Mouse (Mus musculus) ZHBTc4 (cell line): Measurements from ENCODE around the gene Wdr45.
"Not testable (repeated sequence)": the region's sequence is repeated elsewhere in the genome, so short reads cannot be mapped to it uniquely, and the experiment has no call there.

Experiments
- DNase-seq: peaks from one replicate; pipeline ENCODE4 v3.0.0-alpha.2; 2011; ENCODE audit warnings: low read depth, low spot score

Gene Wdr45

DNA sequence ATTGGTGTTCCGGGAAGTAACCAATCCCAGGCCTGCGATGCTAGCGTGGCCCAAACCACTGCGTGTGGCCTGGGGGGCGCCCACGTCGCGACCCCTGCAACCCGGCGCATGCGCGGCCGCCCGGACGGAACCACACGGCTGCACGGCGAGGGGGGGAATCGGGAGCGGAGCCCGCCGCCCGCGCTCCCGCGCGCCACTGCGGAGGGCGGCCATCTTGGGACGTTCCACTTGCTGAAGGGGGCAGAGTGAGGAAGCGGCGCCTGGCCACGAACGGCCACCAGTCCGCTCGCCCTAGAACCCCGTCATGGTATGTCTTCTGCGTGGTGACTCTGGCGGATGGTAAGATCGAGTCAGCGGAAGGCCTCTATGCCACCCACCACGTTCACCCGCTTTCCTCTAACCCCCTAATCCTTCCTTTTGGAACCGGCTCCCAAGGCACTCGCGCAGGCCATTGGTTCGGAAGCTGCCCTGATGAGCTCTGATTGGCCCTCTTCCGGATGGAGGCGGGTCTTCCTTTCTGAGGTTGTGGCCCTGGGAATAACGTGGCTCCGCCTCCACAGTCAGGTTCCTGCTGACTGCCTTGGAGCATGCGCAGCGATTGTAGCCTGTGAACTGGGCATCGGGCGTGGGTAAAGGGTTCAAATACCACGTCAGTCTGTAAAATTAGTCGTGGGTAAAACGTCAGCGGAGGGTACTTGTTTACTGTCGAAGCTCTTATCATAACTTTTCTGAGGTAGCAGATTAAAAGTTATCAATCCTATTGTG is at the start of gene Wdr45:
TSS of gene Wdr45 (plus strand) at position 199 of the 765 bp plus-strand sequence.
- peak; percentile 96 for DNase-seq

DNA sequence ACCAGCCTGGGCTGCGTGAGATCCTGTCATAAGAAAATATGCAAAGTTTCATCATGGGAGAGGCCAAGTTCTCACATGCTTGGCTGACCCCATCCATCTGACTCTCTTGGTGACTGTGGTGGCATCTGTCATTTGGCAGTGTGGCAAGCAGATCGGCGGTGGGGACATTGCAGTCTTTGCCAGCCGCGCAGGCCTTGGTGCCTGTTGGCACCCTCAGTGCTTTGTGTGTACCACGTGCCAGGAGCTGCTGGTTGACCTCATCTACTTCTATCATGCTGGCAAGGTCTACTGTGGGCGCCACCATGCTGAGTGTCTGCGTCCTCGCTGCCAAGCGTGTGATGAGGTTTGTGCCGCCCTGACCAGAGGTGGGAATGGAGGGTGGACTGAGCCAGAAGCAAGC is 49.3 kb upstream of the Wdr45 start:
- DNase-seq: no peak

DNA sequence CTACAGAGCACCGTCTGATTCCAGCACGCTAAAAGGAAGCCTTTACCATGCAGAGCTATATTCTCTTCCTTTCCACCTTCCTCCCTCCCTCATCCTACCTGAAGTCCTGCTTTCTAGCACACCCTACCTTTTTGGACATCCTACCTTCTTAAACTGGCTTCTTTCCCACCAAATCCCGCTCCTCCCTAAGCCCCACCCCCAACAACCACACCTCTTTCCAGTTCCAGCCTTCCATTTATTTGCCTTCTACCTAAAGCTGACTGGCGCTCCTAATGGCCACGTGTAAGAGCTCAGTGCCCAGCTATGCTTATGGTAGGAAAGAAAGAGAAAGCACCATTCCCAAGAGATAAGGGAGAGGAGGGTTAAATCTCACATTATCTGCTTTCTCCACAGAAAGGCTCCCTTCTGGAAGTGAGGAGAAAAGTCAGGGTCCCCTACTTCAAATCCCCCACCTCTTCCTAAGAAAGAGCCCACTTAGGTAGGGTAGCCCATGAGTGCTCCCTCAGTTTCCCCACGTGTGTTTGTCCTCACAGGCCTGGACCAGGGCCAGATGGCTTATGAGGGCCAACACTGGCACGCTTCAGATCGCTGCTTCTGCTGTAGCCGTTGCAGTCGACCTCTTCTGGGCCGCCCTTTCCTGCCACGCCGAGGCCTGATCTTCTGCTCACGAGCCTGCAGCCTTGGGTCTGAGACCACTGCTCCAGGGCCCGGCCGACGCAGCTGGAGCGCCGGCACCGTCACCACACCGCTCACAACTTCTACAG is 48.2 kb upstream of the Wdr45 start:
- no peak for DNase-seq

DNA sequence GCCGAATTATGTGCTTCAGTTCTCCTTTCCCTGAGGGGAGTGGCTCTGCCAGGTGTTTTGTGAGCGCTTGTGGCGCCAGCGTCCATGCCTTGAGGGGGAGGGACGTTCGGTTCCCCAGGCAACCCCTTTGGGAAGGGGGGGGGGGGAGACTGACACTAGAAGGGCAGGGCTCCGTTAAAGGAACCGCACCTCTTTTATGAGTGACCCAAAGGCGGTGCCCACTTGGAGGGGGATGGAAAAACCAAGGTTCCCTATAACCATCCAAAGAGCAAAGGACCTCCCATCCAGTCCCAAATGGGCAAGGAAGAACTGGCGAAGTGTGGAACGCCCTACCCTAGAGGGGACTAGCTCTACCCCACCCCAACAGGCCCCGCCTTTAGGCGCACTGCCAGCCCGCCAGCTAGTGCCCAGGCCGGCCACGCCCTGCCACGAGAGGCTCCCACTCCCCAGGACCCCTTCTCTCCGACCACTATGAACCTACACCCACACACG is 43.7 kb upstream of the Wdr45 start:
- DNase-seq: peak; percentile 79

DNA sequence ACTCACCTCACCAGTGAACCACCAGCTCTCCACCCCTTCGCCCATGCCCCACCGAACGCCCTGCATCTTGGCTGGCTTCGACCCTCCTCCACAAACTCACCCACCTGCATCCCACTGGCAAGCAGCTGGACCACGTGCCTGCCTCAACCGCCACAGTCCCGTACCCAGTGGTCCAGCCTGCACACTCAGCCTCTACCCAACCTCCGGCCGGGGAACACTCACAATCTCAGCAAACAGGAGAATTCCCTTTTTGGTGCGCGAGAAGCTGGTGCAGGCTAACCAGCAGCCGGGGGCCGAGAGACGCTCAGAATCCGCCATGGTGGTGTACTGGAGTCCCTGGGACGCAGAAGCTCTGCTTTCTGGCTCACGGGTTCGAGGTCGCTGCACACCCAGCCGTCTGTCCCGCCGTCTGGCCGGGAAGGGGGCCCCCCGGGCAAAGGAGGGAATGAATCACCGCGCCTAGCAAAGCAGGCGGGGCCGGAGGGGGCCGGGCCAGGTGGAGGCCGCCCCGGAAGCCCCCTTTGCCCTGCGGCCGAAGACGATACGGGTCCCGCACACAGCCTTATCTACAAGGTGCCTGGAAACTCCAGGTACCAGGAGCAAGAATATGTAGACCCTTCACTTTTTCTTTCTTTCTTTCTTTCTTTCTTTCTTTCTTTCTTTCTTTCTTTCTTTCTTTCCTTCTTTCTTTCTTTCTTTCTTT is 43.1 kb upstream of the Wdr45 start, which contains the start of gene Plp2:
TSS of gene Plp2 (minus strand) at position 470 of the 703 bp plus-strand sequence.
- DNase-seq: peak; percentile 55

DNA sequence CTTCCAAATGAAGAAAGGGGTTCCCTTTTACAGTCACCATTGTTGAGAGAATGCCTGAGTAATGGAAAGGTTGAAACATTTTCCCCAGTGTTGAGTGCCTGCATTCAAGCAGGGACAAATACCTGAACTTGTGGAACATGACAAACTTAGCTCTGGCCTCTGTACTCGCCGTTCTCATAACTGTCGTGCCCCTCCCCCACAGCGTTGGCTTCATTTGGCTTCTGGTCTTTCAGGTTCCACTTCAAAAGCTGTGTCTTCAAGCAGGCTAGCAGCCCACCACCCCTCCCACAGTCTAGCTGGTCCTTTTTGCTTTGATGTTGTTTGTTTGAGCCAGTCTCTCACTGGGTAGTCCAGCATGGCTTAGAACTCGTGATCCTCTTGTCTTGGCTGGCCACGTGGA is 41.4 kb upstream of the Wdr45 start:
- DNase-seq: no peak

DNA sequence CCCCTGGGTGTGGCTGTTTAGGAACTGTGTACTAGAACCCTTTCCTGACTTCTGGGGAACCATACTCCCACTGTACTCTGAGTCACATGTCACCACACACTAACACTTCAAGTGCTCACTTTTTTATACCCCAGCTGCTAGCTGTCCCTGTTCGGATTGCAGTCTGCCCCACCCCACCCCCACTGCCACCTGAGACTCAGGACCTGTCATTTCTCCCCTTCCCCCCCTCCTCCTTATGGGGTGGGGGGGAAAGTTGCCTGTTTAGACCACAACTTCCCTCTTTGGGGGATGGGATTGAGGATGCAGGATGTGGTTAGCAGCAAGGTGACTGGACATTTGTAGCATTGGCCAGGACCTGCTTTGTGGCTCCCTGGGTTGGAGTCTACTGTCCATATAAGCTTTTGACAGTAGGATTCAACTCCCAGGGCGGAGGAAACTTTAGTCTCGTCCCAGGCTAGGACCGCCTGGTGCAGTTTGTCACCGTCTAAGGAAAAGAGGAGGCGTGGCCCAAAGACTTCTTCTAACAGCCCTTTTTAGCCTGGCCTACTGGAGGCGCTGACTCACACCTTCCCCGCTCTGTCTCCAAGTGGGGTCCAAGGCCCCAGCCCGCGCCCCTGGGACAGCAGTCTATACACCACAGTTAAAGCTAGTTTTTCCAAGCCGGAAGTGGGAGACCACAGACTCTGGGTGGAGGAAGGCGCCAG is 40.4 kb upstream of the Wdr45 start:
- DNase-seq: peak; percentile 76

DNA sequence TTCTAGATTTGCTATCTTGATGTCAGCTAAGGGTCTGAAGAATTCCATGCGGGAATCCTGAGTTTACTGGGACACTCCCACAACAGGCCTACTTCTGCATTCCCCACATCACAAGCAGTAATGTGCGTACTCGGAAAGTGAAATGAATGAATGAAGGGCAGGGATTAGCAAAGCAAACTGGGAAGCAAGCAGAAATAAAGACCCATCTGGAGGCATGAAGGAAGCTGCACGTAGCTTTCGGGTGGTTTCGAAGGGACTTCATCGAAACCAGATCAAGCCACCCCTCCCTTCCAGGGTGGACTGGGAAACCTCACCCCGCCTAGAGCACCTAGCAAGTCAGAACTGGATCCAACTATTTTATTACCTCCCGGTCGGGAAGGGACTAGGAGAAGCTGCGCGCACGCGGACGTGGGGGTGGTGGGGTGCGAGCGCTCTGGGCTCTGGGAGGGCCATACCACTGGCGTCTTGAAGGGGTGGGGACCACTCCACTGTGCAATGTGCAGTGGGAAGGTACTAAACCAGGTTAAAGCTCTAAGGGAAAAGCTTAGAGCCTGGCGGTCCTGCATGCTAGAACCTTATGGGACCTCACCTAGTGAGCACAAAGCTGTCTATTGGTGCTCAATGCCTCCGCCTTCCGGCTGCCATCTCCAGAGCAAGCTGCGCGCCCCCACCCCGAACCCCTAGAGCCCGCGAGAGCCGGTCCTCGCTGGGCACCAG is 39.7 kb upstream of the Wdr45 start:
- peak; percentile 88 for DNase-seq

DNA sequence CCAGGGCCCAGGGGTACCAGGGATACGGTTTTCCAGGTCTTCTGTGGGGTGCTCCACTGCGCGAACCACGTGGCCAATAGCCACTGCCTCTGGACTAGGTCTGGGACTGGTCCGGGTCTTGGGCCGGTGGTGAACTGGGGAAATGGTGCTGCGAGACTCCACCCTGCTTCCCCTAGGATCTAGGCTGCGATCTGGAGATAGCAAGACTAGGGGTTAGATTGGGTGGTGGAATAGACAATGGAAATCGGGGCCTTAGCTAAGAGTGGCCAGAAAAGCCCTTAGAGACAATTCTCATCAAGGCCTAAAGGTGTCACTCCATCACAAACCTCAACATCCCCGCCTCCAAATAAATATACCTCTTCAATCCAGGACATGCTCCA is 39.1 kb upstream of the Wdr45 start:
- DNase-seq: peak; percentile 43

DNA sequence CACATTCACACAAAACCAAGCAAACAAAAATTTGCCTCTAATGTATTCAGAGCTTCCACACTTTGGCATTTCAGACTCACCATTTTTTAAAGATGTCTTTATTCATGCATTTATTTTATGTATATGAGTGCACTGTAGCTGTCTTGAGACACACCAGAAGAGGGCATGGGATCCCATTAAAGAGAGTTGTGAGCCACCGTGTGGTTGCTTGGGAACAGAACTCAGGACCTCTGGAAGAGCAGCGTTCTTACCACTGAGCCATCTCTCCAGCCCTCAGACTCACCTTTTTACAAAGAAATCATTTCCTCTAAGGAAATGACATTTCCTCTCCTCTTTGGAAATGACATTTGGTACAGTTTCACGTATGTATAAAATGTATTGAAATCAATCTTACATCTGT is 35.1 kb upstream of the Wdr45 start:
- DNase-seq: no peak

DNA sequence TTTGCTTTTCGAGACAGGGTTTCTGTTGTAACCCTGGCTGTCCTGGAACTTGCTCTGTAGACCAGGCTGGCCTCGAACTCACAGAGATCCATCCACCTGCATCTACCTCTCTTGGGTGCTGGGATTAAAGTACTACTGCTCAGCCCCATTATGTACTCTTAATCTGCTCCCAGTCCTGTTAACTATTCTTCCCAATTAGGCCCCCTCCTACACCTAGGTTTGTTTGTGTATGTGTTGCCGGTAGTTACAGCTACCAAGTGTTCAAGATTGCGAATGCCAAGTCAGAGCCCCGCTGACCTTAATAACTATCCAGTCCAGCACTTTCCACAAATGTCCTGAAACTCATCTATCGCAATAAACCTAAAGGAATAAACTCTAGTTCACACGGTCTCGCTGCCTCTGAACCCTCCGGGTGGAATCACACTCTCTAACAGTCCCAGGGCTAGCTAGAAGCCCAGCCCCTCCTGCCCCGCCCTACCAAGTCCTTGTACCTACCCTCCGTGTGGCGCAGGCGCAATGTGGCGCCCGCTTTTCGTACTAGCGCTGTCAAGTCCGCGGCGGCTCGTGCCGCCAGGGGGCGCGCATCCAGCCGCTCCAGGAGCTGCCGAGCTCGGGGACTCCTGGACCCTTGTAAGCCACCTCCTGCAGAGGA is 34.6 kb upstream of the Wdr45 start:
- DNase-seq: peak; percentile 97

DNA sequence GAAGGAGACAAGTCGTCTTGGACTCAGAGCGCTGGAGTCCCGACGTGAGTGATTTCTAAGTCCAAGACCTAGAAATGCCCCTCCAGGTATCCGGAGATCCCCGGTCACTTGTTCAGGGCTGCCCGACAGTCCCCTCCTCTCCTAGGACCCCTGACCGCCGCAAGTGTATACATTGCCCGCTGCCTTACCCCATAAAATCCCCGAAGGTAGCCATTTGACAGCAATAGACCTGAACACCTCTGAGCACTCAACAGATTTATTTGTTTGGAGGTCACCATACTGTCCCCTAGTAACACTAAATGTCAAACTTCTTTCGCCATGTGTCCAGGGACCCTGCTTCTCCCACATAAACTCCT is 34.1 kb upstream of the Wdr45 start:
- DNase-seq: no peak

DNA sequence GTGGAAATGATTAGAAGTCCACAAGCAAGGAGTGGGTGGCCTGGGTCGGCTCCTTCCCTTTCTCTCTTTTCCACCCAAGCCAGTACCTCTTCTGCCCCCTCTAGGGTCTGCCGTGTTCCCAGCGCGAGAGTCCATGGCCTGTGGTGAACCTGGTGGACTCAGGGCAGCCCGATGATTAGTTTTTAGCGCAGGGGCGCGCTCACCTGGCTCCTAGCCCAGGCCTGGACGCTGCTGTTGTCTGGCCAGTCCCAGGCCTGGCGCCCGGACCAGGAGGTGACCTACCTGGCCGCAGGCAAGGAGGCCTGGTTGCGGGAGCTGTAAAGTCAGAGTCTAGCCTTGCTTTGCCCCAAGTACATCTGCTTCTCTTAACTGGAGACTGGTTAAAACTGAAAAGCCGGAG is 33.3 kb upstream of the Wdr45 start, which contains the start of gene Magix:
TSS of gene Magix (minus strand) at position 388 of the 400 bp plus-strand sequence.
- no peak for DNase-seq

DNA sequence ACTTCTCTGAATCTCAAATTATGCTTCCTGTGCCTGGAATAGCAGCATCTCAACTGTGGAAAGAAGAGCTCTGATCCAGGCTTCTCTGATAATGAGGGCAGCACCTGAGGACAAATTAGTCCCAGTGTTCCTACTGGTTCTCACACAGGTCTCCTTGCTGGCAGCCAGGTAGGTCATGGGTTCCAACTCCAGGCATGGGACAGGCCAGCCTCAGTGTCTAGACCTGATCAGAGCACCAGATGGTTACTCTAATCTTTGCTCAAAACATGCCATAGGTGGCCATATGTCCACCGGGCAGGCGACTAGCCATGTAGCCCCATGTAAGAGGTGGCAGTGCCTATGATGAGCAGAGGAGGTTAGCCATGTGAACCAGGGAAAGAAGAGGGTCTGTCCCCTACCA is 25.8 kb upstream of the Wdr45 start:
- DNase-seq: no peak

DNA sequence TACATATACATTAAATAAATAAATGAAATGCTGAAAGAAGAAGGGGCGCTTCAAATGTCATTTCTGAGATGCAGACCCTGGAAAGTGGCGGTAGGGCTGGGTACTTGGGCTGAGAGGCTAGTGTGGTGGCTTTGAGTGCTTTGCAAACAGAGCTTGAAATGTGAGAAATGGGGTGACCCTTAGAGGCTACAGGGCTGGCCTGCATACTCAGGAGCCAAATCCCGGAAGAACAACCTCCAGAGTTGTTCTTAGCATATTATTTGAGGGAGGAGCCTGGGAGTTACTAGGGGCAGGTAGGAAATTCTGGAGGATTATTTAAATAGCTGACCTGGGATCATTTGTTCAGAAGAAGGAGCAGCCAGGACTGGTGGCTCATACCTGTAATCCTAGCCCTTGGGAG is 23.6 kb upstream of the Wdr45 start:
- DNase-seq: no peak

DNA sequence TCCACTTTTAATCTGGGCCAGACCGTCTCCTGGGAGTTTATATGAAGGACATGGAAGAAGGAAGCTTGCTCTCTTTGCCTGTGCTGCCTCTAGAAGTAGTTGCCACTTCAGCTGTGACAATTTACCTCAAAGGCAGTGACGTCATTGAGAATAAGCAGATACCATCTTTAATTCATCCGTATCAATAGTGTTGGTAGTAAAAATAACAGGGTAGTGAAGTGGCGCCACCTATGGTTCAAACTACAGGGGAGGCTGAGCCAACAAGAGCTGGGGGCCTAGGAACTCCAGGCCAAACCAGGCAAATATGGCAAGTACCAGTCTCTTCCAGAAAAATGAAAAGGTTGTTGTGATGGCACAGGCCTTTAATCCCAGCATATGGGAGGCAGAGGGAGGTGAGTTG is 21.3 kb upstream of the Wdr45 start:
- DNase-seq: peak; percentile 63

DNA sequence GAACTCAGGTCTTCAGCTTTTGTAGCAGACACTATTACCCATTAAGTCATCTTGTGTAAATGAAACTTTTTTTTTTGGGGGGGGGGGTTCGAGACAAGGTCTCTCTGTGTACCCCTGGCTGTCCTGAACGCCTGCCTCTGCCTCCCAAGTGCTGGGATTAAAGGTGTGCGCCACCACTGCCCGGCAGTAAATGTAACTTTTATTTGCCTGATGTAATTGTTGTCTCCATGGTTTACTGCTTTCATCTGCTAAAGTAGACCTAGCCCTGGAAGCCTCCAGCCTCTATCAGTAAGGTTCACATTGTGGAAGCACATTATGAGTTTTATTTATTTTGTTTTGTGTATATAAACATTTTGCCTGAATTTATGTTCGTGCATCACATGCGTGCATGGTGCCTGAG is 17.6 kb upstream of the Wdr45 start:
- no peak for DNase-seq

DNA sequence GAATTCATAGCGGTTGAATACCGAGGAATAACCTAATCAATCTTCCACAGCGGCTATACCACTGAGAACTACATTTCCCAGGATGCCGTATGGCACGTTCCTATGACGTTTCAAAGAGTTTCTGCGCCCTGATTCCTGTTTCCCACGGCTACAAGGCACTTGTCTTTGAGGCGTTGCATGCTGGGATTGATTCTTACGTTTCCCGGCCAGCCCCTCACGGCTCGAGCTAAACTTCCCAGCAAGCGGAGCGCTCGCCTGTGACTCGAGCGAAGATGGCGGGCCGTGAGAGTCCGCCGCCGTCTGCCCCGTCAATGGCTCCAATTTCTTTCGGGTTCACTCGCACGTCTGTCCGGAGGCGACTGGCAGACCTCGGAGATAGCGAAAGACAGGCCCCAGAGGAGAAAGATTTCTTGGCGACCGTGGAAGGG is 17.2 kb upstream of the Wdr45 start, which contains the start of gene Gpkow:
TSS of gene Gpkow (plus strand) at position 178 of the 428 bp plus-strand sequence.
- peak; percentile 94 for DNase-seq

DNA sequence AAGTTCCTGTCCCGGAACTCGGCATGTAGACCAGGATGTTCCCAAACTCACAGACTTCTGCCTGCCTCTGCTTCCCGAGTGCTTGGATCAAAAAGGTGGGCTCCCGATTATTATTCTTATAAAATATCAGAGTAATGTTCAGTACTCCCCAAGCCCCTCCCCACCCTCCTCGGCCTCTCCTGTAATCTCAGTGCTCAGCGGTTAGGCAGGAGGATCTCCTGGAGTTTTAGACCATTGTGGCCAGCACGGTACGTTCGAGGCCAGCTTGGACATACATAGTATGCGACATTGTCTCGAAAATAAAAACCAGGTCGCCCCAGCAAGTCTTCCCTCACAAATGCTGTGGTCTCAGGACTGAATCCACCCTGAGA is 384 bp upstream of the Wdr45 start:
- DNase-seq: not testable (repeated sequence)

DNA sequence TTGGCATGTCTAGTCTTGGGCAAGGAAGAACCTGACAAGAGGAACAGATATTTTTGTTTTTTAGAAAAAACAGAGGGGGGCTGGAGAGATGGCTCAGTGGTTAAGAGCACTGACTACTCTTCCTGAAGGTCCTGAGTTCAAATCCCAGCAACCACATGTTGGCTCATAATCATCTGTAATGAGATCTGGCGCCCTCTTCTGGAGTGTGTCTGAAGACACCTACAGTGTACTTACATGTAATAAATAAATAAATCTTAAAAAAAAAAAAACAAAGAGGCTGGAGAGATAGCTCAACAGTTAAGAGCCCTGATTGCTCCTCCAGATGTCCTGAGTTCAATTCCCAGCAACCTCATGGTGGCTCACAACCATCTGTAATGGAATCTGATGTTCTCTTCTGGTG is 1.9 kb downstream of the Wdr45 start:
- peak; percentile 51 for DNase-seq
